Mouse (Mus musculus): ENCODE measurements around the gene Akr1c14.

DNA sequence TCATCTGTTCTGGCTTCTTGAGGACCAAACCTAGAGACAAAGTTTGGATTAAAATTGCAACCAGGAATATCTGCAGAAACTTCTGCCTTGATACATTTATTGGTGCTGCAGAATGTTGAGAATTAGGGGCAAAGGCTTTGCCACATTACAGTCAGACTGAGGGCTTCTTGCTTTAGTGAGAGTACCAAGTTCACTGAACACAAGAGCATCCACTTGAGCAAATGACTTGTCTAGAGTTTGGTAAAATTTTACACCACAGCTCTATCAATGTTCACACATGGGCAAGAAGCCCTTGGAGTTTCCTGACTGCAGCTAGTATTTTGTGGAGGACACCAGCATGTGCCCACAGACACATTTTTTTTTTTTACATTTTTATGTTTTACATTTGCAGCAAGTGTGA is 53.9 kb downstream of the Akr1c14 start:
- TF ChIP-seq POLR2A (IDR thresholded peaks at IDR 0.05; ENCODE audit: borderline replicate concordance, control insufficient read depth, low read depth, low read length) (no peak), CTCF (IDR thresholded peaks at IDR 0.05; ENCODE audit: control insufficient read depth, insufficient read depth, low read length) (no peak)

Measured in bone marrow, adult 2 months (tissue).